Mouse (Mus musculus) neural tube, embryonic 11.5 days (tissue): ENCODE data around the gene 7420426K07Rik. TPM values are rescaled to one million over a fixed set of nuclear protein-coding genes. Genes with fewer than 3 reads are reported as not detected.

Experiments
- ATAC-seq: fragments of 200-750 bp; cut with Nextera tagmentation; 2 replicates; pipeline ENCODE4 v1.8.0; 2017; ENCODE audit warnings: moderate number of reproducible peaks, mild to moderate bottlenecking, moderate TSS enrichment, moderate library complexity; ENCODE audit not compliant: insufficient read depth, low FRiP score, low TSS enrichment
- DNase-seq: peaks from one replicate; pipeline ENCODE4 v3.0.0-alpha.2; 2015; ENCODE audit warnings: low spot score
- H3K27ac ChIP-seq: fragments of 300-500 bp; sonication (generic); 2 replicates; pipeline ENCODE4 v1.5.1; 2014; ENCODE audit warnings: low read depth, mild to moderate bottlenecking, low read length
- H3K27me3 ChIP-seq: fragments of 300-500 bp; sonication (generic); 2 replicates; pipeline ENCODE4 v1.6.1; 2014; ENCODE audit warnings: mild to moderate bottlenecking, low read length, mixed read lengths; ENCODE audit not compliant: control insufficient read depth, insufficient read depth
- H3K36me3 ChIP-seq: fragments of 300-500 bp; sonication (generic); 2 replicates; pipeline ENCODE4 v1.6.1; 2014; ENCODE audit warnings: mild to moderate bottlenecking, low read length, moderate library complexity, mixed read lengths; ENCODE audit not compliant: control insufficient read depth, insufficient read depth
- H3K4me1 ChIP-seq: fragments of 300-500 bp; sonication (generic); 2 replicates; pipeline ENCODE4 v1.6.1; 2014; ENCODE audit warnings: low read length, mixed read lengths; ENCODE audit not compliant: control insufficient read depth, insufficient read depth
- H3K4me2 ChIP-seq: fragments of 300-500 bp; sonication (generic); 2 replicates; pipeline ENCODE4 v1.6.1; 2014; ENCODE audit warnings: low read depth, mild to moderate bottlenecking, moderate library complexity
- H3K4me3 ChIP-seq: fragments of 300-500 bp; sonication (generic); 2 replicates; pipeline ENCODE4 v1.5.1; 2014; ENCODE audit warnings: low read depth, low read length
- H3K9ac ChIP-seq: fragments of 300-500 bp; sonication (generic); 2 replicates; pipeline ENCODE4 v1.6.1; 2014; ENCODE audit warnings: mild to moderate bottlenecking, low read length
- H3K9me3 ChIP-seq: fragments of 300-500 bp; sonication (generic); 2 replicates; pipeline ENCODE4 v1.6.1; 2016; ENCODE audit warnings: low read length; ENCODE audit not compliant: control insufficient read depth
- WGBS: fragments of 180-500 bp; shearing (Covaris S2); extraction: QIAGEN DNeasy Blood & Tissue Kit; methylation state at CpG from one replicate; pipeline ENCODE4 v1.1.7; 2014; 5-methylcytosine and 5-hydroxymethylcytosine counted together
- polyA plus RNA-seq: library from polyadenylated mRNA; unstranded; fragments of >200 nt; fragmentation: Nextera tagmentation; extraction: Ambion mirVana; gene quantifications from 2 replicates; pipeline ENCODE4 v1.2.1, GENCODE M21; 2014

7420426K07Rik gene
- polyA plus RNA-seq, 1 experiment from 2014 or later, result not detected

GRCm38 (mm10) chr9:98932931-98933330 lies 30.0 kb downstream of the 7420426K07Rik start:
- H3K9ac ChIP-seq, result no peak overlapping the region
- 55% methylated on average over 6 of the region's 6 CpGs for WGBS
- ATAC-seq (no peak), DNase-seq (no peak)
- no peaks in the 10 kb centered on the region for H3K4me1 ChIP-seq
- no peak overlapping the region for H3K4me2 ChIP-seq
- no peak overlapping the region for H3K27ac ChIP-seq
- H3K4me3 ChIP-seq, result no peak overlapping the region
- no peaks in the 10 kb centered on the region for H3K36me3 ChIP-seq
- no peaks in the 10 kb centered on the region for H3K9me3 ChIP-seq
- no peaks in the 10 kb centered on the region for H3K27me3 ChIP-seq

GRCm38 (mm10) chr9:98935190-98935909 lies 32.4 kb downstream of the 7420426K07Rik start:
- Histone ChIP-seq H3K9me3 (no peaks in the 10 kb centered on the region), H3K27ac (no peak overlapping the region), H3K4me2 (no peak overlapping the region), H3K27me3 (no peaks in the 10 kb centered on the region), H3K4me3 (no peak overlapping the region), H3K9ac (no peak overlapping the region), H3K4me1 (no peaks in the 10 kb centered on the region), H3K36me3 (no peaks in the 10 kb centered on the region)
- ATAC-seq, result no peak
- 25% methylated on average over 16 of the region's 16 CpGs for WGBS
- DNase-seq, result no peak

- Histone ChIP-seq H3K36me3 (no peaks in the 10 kb centered on the region), H3K4me2 (no peak overlapping the region), H3K27me3 (no peaks in the 10 kb centered on the region), H3K4me3 (no peak overlapping the region), H3K9ac (no peak overlapping the region), H3K27ac (no peak overlapping the region), H3K9me3 (no peaks in the 10 kb centered on the region), H3K4me1 (no peaks in the 10 kb centered on the region)
- DNase-seq (no peak), ATAC-seq (no peak)
- 25% methylated on average over 2 of the region's 2 CpGs for WGBS
Measured at GRCm38 (mm10) chr9:98939290-98939689, 36.4 kb downstream of the 7420426K07Rik start.

- WGBS, result under 1% methylated on average over 40 of the region's 40 CpGs
- peak; percentile 66 for DNase-seq
Measured at GRCm38 (mm10) chr9:98952171-98953050, 49.5 kb downstream of the 7420426K07Rik start.

GRCm38 (mm10) chr9:98953291-98953690 lies 50.4 kb downstream of the 7420426K07Rik start:
- no peak overlapping the region for H3K4me3 ChIP-seq
- WGBS, result 3% methylated on average over 4 of the region's 4 CpGs
- H3K4me1 ChIP-seq, result peaks cover 15% of the 10 kb centered on the region
- H3K4me2 ChIP-seq, result no peak overlapping the region
- H3K27me3 ChIP-seq, result peaks cover 82% of the 10 kb centered on the region
- no peaks in the 10 kb centered on the region for H3K9me3 ChIP-seq
- no peaks in the 10 kb centered on the region for H3K36me3 ChIP-seq
- no peak overlapping the region for H3K27ac ChIP-seq
- no peak overlapping the region for H3K9ac ChIP-seq
- DNase-seq (no peak), ATAC-seq (no peak)

More at GRCm38 (mm10) chr9:98952171-98953050, 49.5 kb downstream of the 7420426K07Rik start:
- H3K4me2 ChIP-seq, result peak overlapping the region; percentile 13; the same call in 1 of the 2 replicates
- peaks cover 74% of the 10 kb centered on the region for H3K27me3 ChIP-seq
- no peak for ATAC-seq
- no peaks in the 10 kb centered on the region for H3K9me3 ChIP-seq
- H3K27ac ChIP-seq, result no peak overlapping the region
- H3K4me1 ChIP-seq, result peaks cover 15% of the 10 kb centered on the region
- 0 out of 2 replicates have a peak overlapping the region, but pooled peaks have one; percentile 2 for H3K4me3 ChIP-seq
- H3K36me3 ChIP-seq, result no peaks in the 10 kb centered on the region
- no peak overlapping the region for H3K9ac ChIP-seq

- Histone ChIP-seq H3K36me3 (no peaks in the 10 kb centered on the region), H3K27ac (no peak overlapping the region), H3K9ac (no peak overlapping the region), H3K4me2 (no peak overlapping the region), H3K4me3 (no peak overlapping the region), H3K9me3 (no peaks in the 10 kb centered on the region), H3K27me3 (peaks cover 87% of the 10 kb centered on the region), H3K4me1 (peaks cover 15% of the 10 kb centered on the region)
- 2% methylated on average over 9 of the region's 9 CpGs for WGBS
- DNase-seq (no peak), ATAC-seq (no peak)
Measured at GRCm38 (mm10) chr9:98953830-98954229, 50.9 kb downstream of the 7420426K07Rik start.

Other genes starting within 250 kb of the 7420426K07Rik start
- not detected in 2 replicates for gene Prr23a1, start 60.6 kb upstream of the 7420426K07Rik start, polyA plus RNA-seq
- gene Prr23a2, start 46.6 kb upstream of the 7420426K07Rik start, polyA plus RNA-seq, result not detected in 2 replicates
- 0.12 TPM in 1 of 2 replicates, not detected in the other for gene Prr23a3, start 38.4 kb upstream of the 7420426K07Rik start, polyA plus RNA-seq
- 0.30 and 0.36 TPM in 2 replicates for gene Foxl2, start 52.2 kb downstream of the 7420426K07Rik start, polyA plus RNA-seq
- gene Faim, start 83.3 kb downstream of the 7420426K07Rik start, polyA plus RNA-seq, result 75.0 and 76.5 TPM in 2 replicates
- gene Gm1123, start 132.6 kb downstream of the 7420426K07Rik start, polyA plus RNA-seq, result not detected in 2 replicates
- 1.4 and 1.8 TPM in 2 replicates for gene Pik3cb, start 237.5 kb downstream of the 7420426K07Rik start, polyA plus RNA-seq